Comparison of ENCODE assay signal across 17 mouse cellular contexts in genomic region chr8:3468838-3469237, GRCm38 (mm10). TPM values are rescaled to one million over a fixed set of nuclear protein-coding genes. Genes with fewer than 3 reads are reported as not detected.
DNase-seq lines count a peak whose midpoint lies in the region; ATAC-seq and TF ChIP-seq lines count a peak whose summit lies in the region.
"Had no signal": no experiment of that assay in that cellular context is flagged by ENCODE, and none has a peak within 500 bp of the region (broad histone marks: within the 10 kb centered on the region; RNA-seq: fewer than 3 reads in every experiment).

No protein-coding gene starts in this region.

- TF ChIP-seq POLR2A in lung, adult 2 months (IDR thresholded peaks at IDR 0.05; ENCODE audit: borderline replicate concordance, extremely low read depth, low read depth, low read length): no peak

- H3K9ac ChIP-seq in hindbrain, postnatal 0 days (replicated peaks; ENCODE audit: low read length): no peak overlapping the region
- no peak overlapping the region for H3K9ac ChIP-seq in hindbrain, embryonic 14.5 days
- H3K9ac ChIP-seq: forebrain, embryonic 15.5 days had no signal

- no peaks in the 10 kb centered on the region for H3K27me3 ChIP-seq in hindbrain, postnatal 0 days (ENCODE audit: insufficient read depth, low read length)
- H3K27me3 ChIP-seq in hindbrain, embryonic 14.5 days (ENCODE audit: control insufficient read depth, insufficient read depth, low read length): no peaks in the 10 kb centered on the region
- no peaks in the 10 kb centered on the region for H3K27me3 ChIP-seq in Patski
- H3K27me3 ChIP-seq: forebrain, embryonic 15.5 days; liver, embryonic 13.5 days had no signal

- WGBS in hindbrain, postnatal 0 days: 96% methylated on average over 1 of the region's 1 CpGs
- WGBS in hindbrain, embryonic 14.5 days: 74% methylated on average over 1 of the region's 1 CpGs
- 94% methylated on average over 1 of the region's 1 CpGs for WGBS in lung, adult 2 months

- no peak overlapping the region for H3K4me3 ChIP-seq in hindbrain, postnatal 0 days (ENCODE audit: low read length)
- H3K4me3 ChIP-seq in hindbrain, embryonic 14.5 days (replicated peaks; ENCODE audit: low read length): no peak overlapping the region
- H3K4me3 ChIP-seq in lung, adult 2 months (replicated peaks; ENCODE audit: extremely low read depth, low read depth, low read length): no peak overlapping the region
- H3K4me3 ChIP-seq: forebrain, embryonic 15.5 days had no signal

- no peak overlapping the region for H3K27ac ChIP-seq in hindbrain, postnatal 0 days
- no peak overlapping the region for H3K27ac ChIP-seq in hindbrain, embryonic 14.5 days
- H3K27ac ChIP-seq: forebrain, embryonic 15.5 days; macrophage had no signal

- CTCF ChIA-PET in Patski (lab: Charles Lee): interaction anchor here (1.1 to 2.5 kb wide), 5 partner anchors 23 to 120 kb away, joined by 4 to 6 read pairs (median 4); partner anchors contain the start of gene Zfp358

- POLR2A ChIA-PET in Patski (lab: Charles Lee): interaction anchor here (1.4 kb wide), 1 partner anchor 39 kb away, joined by 3 read pairs; no protein-coding TSS in a partner anchor

- ATAC-seq in hindbrain, postnatal 0 days: no peak
- no peak for ATAC-seq in hindbrain, embryonic 14.5 days (ENCODE audit: low FRiP score)
- no peak for ATAC-seq in Patski
- ATAC-seq: forebrain, embryonic 15.5 days; inflammation-experienced regulatory T-cells, adult 6 months had no signal

- no peak for DNase-seq in hindbrain, postnatal 0 days (ENCODE audit: low spot score)
- no peak for DNase-seq in hindbrain, embryonic 14.5 days (ENCODE audit: low spot score)
- peak; percentile 30 for DNase-seq in lung, postnatal 36 days
- DNase-seq in lung, adult 2 months: no peak
- no peak for DNase-seq in Patski (ENCODE audit: low read depth, low spot score)
- no peak for DNase-seq in adrenal gland, postnatal 25 days
- DNase-seq in frontal cortex, adult 2 months (ENCODE audit: extremely low spot score in 1 of 2, low spot score in 1 of 2): no peak
- DNase-seq: adrenal gland, postnatal 14 days; liver, embryonic 13.5 days had no signal

- no peak overlapping the region for H3K4me2 ChIP-seq in hindbrain, postnatal 0 days (ENCODE audit: low read depth, low read length)
- no peak overlapping the region for H3K4me2 ChIP-seq in hindbrain, embryonic 14.5 days (replicated peaks)
- H3K4me2 ChIP-seq: forebrain, embryonic 15.5 days had no signal

- in situ Hi-C loops in Patski (cut with MboI; ENCODE audit: low pct_unique_long_range_greater_than_20kb): loop anchor here (5.0 kb wide), 1 partner anchor 208 kb away; the partner anchor contains the start of gene Trappc5

- peaks cover 4% of the 10 kb centered on the region; the same call in 1 of the 2 replicates for H3K4me1 ChIP-seq in hindbrain, postnatal 0 days (ENCODE audit: insufficient read depth, low read length)
- H3K4me1 ChIP-seq in hindbrain, embryonic 14.5 days (replicated peaks; ENCODE audit: control insufficient read depth, insufficient read depth, low read length): peaks cover 11% of the 10 kb centered on the region
- H3K4me1 ChIP-seq in lung, adult 2 months (ENCODE audit: control insufficient read depth, insufficient read depth, low read length): peaks cover 2% of the 10 kb centered on the region; the same call in 1 of the 2 replicates

- H3K36me3 ChIP-seq in hindbrain, postnatal 0 days (ENCODE audit: insufficient read depth, low read length): no peaks in the 10 kb centered on the region
- H3K36me3 ChIP-seq in hindbrain, embryonic 14.5 days (replicated peaks; ENCODE audit: control insufficient read depth, insufficient read depth): no peaks in the 10 kb centered on the region
- H3K36me3 ChIP-seq: forebrain, embryonic 15.5 days; heart, embryonic 10.5 days; liver, embryonic 13.5 days had no signal

- TF ChIP-seq CTCF in hindbrain, postnatal 0 days (IDR thresholded peaks at IDR 0.05; ENCODE audit: low read depth): peak; percentile 11; the same call in 1 of the 2 replicates
- TF ChIP-seq CTCF in lung, adult 2 months (IDR thresholded peaks at IDR 0.05; ENCODE audit: insufficient read depth, low read length): no peak
- TF ChIP-seq CTCF in Patski (IDR thresholded peaks at IDR 0.05): peak; percentile 59

- no peaks in the 10 kb centered on the region for H3K9me3 ChIP-seq in hindbrain, postnatal 0 days (ENCODE audit: low read length)
- no peaks in the 10 kb centered on the region for H3K9me3 ChIP-seq in hindbrain, embryonic 14.5 days (ENCODE audit: control insufficient read depth, low read length)
- H3K9me3 ChIP-seq: forebrain, embryonic 15.5 days; heart, embryonic 10.5 days; liver, embryonic 13.5 days had no signal

RNA-seq across cellular contexts. Expression of gene Pex11g, which starts 1.4 kb away (rescaled TPM):
- total RNA-seq in hindbrain, postnatal 0 days (2014; rRNA removed): 1.5 and 4.9 TPM in 2 replicates
- 2.0 and 2.4 TPM in 2 replicates for polyA plus RNA-seq in hindbrain, postnatal 0 days (2015; fragmentation: Nextera tagmentation; extraction: Ambion mirVana)
- polyA plus RNA-seq in hindbrain, embryonic 14.5 days (2014; fragmentation: Nextera tagmentation; extraction: Ambion mirVana): 2.3 and 3.2 TPM in 2 replicates
- polyA plus RNA-seq in lung, adult 2 months (2012; rRNA removed): 7.6 and 7.7 TPM in 2 replicates
- polyA plus RNA-seq in Patski (2021): 12.0 TPM
- 11.2 and 12.4 TPM in 2 replicates for total RNA-seq in adrenal gland, postnatal 25 days (2021)
- polyA plus RNA-seq in frontal cortex, adult 2 months (2012; rRNA removed): 1.6 and 2.0 TPM in 2 replicates

RNA-seq across cellular contexts. Expression of gene Tex45, which starts 1.8 kb away (rescaled TPM):
- 0.26 TPM in 1 of 2 replicates, not detected in the other for total RNA-seq in hindbrain, postnatal 0 days (2014; rRNA removed)
- polyA plus RNA-seq in hindbrain, postnatal 0 days (2015; fragmentation: Nextera tagmentation; extraction: Ambion mirVana): 0.57 and 0.73 TPM in 2 replicates
- polyA plus RNA-seq in hindbrain, embryonic 14.5 days (2014; fragmentation: Nextera tagmentation; extraction: Ambion mirVana): 0.35 and 0.39 TPM in 2 replicates
- 0.14 and 0.24 TPM in 2 replicates for polyA plus RNA-seq in lung, adult 2 months (2012; rRNA removed)
- polyA plus RNA-seq in Patski (2021): not detected
- total RNA-seq in adrenal gland, postnatal 25 days (2021): not detected in 2 replicates
- 0.19 and 0.28 TPM in 2 replicates for polyA plus RNA-seq in frontal cortex, adult 2 months (2012; rRNA removed)
- total RNA-seq: adrenal gland, postnatal 14 days; gastrocnemius, adult 18-20 months; heart, postnatal 25 days had no signal
- polyA plus RNA-seq: erythroblast, embryonic 14.5 days; heart, embryonic 10.5 days; inflammation-experienced regulatory T-cells, adult 6 months; kidney, embryonic 16.5 days; liver, embryonic 13.5 days; macrophage had no signal

RNA-seq across cellular contexts. Expression of gene Zfp358, which starts 24.1 kb away (rescaled TPM):
- 98.3 and 109 TPM in 2 replicates for total RNA-seq in hindbrain, postnatal 0 days (2014; rRNA removed)
- polyA plus RNA-seq in hindbrain, postnatal 0 days (2015; fragmentation: Nextera tagmentation; extraction: Ambion mirVana): 46.0 and 49.6 TPM in 2 replicates
- polyA plus RNA-seq in hindbrain, embryonic 14.5 days (2014; fragmentation: Nextera tagmentation; extraction: Ambion mirVana): 34.5 and 41.2 TPM in 2 replicates
- polyA plus RNA-seq in lung, adult 2 months (2012; rRNA removed): 78.5 TPM in 2 replicates
- polyA plus RNA-seq in Patski (2021): 45.2 TPM
- 18.2 and 24.3 TPM in 2 replicates for total RNA-seq in adrenal gland, postnatal 25 days (2021)
- 48.5 and 50.2 TPM in 2 replicates for polyA plus RNA-seq in frontal cortex, adult 2 months (2012; rRNA removed)

RNA-seq across cellular contexts. Expression of gene Mcoln1, which starts 31.4 kb away (rescaled TPM):
- total RNA-seq in hindbrain, postnatal 0 days (2014; rRNA removed): 113 and 140 TPM in 2 replicates
- 92.4 and 96.8 TPM in 2 replicates for polyA plus RNA-seq in hindbrain, postnatal 0 days (2015; fragmentation: Nextera tagmentation; extraction: Ambion mirVana)
- 70.0 and 86.0 TPM in 2 replicates for polyA plus RNA-seq in hindbrain, embryonic 14.5 days (2014; fragmentation: Nextera tagmentation; extraction: Ambion mirVana)
- polyA plus RNA-seq in lung, adult 2 months (2012; rRNA removed): 286 and 410 TPM in 2 replicates
- polyA plus RNA-seq in Patski (2021): 85.9 TPM
- total RNA-seq in adrenal gland, postnatal 25 days (2021): 46.3 and 46.5 TPM in 2 replicates
- polyA plus RNA-seq in frontal cortex, adult 2 months (2012; rRNA removed): 215 and 230 TPM in 2 replicates

RNA-seq across cellular contexts. Expression of gene Pnpla6, which starts 46.3 kb away (rescaled TPM):
- 55.6 and 82.6 TPM in 2 replicates for total RNA-seq in hindbrain, postnatal 0 days (2014; rRNA removed)
- 35.3 and 38.4 TPM in 2 replicates for polyA plus RNA-seq in hindbrain, postnatal 0 days (2015; fragmentation: Nextera tagmentation; extraction: Ambion mirVana)
- 32.7 and 36.5 TPM in 2 replicates for polyA plus RNA-seq in hindbrain, embryonic 14.5 days (2014; fragmentation: Nextera tagmentation; extraction: Ambion mirVana)
- 75.7 and 88.1 TPM in 2 replicates for polyA plus RNA-seq in lung, adult 2 months (2012; rRNA removed)
- polyA plus RNA-seq in Patski (2021): 83.0 TPM
- total RNA-seq in adrenal gland, postnatal 25 days (2021): 41.7 and 63.8 TPM in 2 replicates
- polyA plus RNA-seq in frontal cortex, adult 2 months (2012; rRNA removed): 65.5 and 79.6 TPM in 2 replicates
